Mouse (Mus musculus) spleen, adult 2 months (tissue): ENCODE measurements around the gene Ugt1a10.

Experiments used
- CTCF ChIP-seq: fragments of 200-500 bp; IDR thresholded peaks from 2 replicates; pipeline ENCODE4 v1.5.1; 2011; ENCODE audit warnings: mild to moderate bottlenecking, inconsistent platforms; ENCODE audit not compliant: insufficient read depth, insufficient read length, insufficient replicate concordance; ENCODE audit errors: extremely low read depth
- POLR2A ChIP-seq: fragments of 200-500 bp; IDR thresholded peaks from 2 replicates; pipeline ENCODE4 v1.6.1; 2011; ENCODE audit warnings: low read depth, low read length, inconsistent platforms

DNA sequence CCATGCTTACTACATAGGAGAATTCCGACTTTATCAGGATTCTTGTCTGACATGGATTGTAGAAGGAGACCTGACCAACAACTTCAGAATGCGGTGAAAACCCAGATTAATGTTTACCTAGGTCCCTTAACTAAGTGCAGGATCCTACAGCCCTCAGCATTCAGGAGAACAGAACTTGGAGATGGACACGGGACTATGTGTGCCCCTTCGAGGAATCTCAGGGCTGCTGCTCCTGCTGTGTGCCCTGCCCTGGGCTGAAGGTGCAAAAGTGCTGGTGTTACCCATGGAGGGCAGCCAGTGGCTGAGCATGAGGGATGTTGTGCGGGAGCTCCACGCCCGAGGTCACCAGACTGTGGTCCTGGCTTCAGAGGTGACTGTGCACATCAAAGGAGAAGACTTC, 145.3 kb downstream of the Ugt1a10 start, which contains the start of gene Ugt1a2:
- TF ChIP-seq CTCF (no peak), POLR2A (no peak)
